Mouse (Mus musculus) kidney, embryonic 16.5 days (tissue): ENCODE measurements around the gene Slc9a4. TPM values are rescaled to one million over a fixed set of nuclear protein-coding genes. Genes with fewer than 3 reads are reported as not detected.

Experiments
- ATAC-seq: fragments of 200-750 bp; cut with Nextera tagmentation; 2 replicates; pipeline ENCODE4 v1.8.0; 2017; ENCODE audit warnings: moderate TSS enrichment; ENCODE audit not compliant: low FRiP score, low TSS enrichment
- H3K27ac ChIP-seq: fragments of 300-500 bp; sonication (generic); 2 replicates; pipeline ENCODE4 v1.5.1; 2014; ENCODE audit warnings: low read length
- H3K27me3 ChIP-seq: fragments of 300-500 bp; sonication (generic); 2 replicates; pipeline ENCODE4 v1.6.1; 2014; ENCODE audit warnings: low read length, control low read depth, mixed read lengths; ENCODE audit not compliant: insufficient read depth
- H3K36me3 ChIP-seq: fragments of 300-500 bp; sonication (generic); 2 replicates; pipeline ENCODE4 v1.6.1; 2014; ENCODE audit warnings: low read length, control low read depth, mixed read lengths; ENCODE audit not compliant: insufficient read depth
- H3K4me1 ChIP-seq: fragments of 300-500 bp; sonication (generic); 2 replicates; pipeline ENCODE4 v1.6.1; 2014; ENCODE audit warnings: low read length, control low read depth, mixed read lengths; ENCODE audit not compliant: insufficient read depth
- H3K4me2 ChIP-seq: fragments of 300-500 bp; sonication (generic); replicated peaks from 2 replicates; pipeline ENCODE4 v1.6.1; 2014; ENCODE audit warnings: low read depth, low read length
- H3K4me3 ChIP-seq: fragments of 300-500 bp; sonication (generic); 2 replicates; pipeline ENCODE4 v1.5.1; 2014; ENCODE audit warnings: mild to moderate bottlenecking, low read length
- H3K9ac ChIP-seq: fragments of 300-500 bp; sonication (generic); replicated peaks from 2 replicates; pipeline ENCODE4 v1.6.1; 2014; ENCODE audit warnings: low read length
- H3K9me3 ChIP-seq: fragments of 300-500 bp; sonication (generic); 2 replicates; pipeline ENCODE4 v1.6.1; 2016; ENCODE audit warnings: low read length, control low read depth
- WGBS: fragments of 180-500 bp; shearing (Covaris S2); extraction: QIAGEN DNeasy Blood & Tissue Kit; methylation state at CpG from one replicate; pipeline ENCODE4 v1.1.7; 2014; 5-methylcytosine and 5-hydroxymethylcytosine counted together
- polyA plus RNA-seq: library from polyadenylated mRNA; unstranded; fragments of >200 nt; fragmentation: Nextera tagmentation; extraction: Ambion mirVana; gene quantifications from 2 replicates; pipeline ENCODE4 v1.2.1, GENCODE M21; 2015

Slc9a4 gene
- polyA plus RNA-seq, 1 experiment from 2014 or later = 0.49 TPM

DNA sequence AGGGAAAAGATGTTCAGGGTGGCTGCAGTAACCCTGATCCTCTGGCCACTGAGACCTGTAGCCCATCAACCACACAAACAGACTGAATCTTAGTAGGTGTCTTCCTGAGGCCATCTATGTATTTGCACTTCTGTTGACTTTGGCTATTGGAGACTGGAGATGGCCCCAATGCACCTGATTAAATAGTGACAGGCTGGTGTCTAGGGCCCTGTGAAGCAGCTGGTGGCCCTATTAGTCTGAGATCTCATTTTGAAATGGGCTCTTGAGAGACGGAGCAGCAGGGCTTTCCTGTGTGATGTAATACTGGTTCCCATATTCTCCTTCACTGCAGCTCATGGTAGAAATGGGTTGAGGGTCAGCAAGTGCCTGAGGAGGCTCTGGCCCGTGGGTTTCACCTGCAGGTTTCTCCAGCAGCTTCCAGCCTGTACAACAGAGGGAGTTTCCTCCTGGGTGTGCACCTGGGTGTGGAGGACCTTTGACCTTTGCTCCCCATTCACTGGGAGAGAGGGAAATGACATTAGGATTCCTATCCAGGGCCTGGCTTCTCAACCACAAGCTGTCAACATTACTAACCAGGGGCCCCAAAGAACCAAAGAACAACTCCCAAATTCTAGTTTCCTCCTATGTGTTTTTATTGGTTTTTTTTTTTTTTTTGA, 52.7 kb downstream of the Slc9a4 start:
- Histone ChIP-seq H3K36me3 (no peaks in the 10 kb centered on the region), H3K9ac (no peak overlapping the region), H3K4me2 (no peak overlapping the region), H3K27ac (no peak overlapping the region), H3K4me1 (peaks cover 18% of the 10 kb centered on the region), H3K9me3 (no peaks in the 10 kb centered on the region), H3K27me3 (no peaks in the 10 kb centered on the region), H3K4me3 (no peak overlapping the region)
- 49% methylated on average over 2 of the region's 2 CpGs for WGBS
- ATAC-seq = 0 out of 2 replicates have a peak, but pooled peaks have one; percentile 12

GRCm38 (mm10) chr1:40634608-40635007, 54.7 kb downstream of the Slc9a4 start:
- WGBS = 67% methylated on average over 4 of the region's 4 CpGs
- H3K4me2 ChIP-seq = no peak overlapping the region
- H3K9me3 ChIP-seq = no peaks in the 10 kb centered on the region
- peaks cover 18% of the 10 kb centered on the region for H3K4me1 ChIP-seq
- no peaks in the 10 kb centered on the region for H3K27me3 ChIP-seq
- peak overlapping the region; percentile 2; the same call in 1 of the 2 replicates for H3K27ac ChIP-seq
- no peaks in the 10 kb centered on the region for H3K36me3 ChIP-seq
- ATAC-seq = no peak
- H3K9ac ChIP-seq = no peak overlapping the region
- H3K4me3 ChIP-seq = no peak overlapping the region

DNA sequence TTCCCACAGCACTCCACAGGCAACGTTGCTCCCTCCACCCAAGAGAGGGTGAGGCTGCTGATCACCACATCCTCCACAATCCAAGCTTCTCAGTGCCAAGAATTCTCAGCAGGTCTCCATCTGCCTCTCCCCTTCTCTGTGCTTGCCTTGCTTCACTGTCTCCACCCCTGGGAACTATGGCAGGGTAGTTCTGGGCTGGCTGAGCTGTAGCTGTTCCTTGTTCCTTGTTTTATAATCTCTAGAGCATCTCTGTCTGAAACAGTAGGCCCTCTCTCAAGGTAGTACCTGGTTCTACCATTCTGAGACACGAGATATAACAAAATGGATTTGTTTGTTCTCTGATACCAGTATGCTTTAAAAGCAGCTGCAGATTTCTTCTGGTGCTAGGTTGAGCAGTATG, 68.4 kb downstream of the Slc9a4 start:
- WGBS = 74% methylated on average over 2 of the region's 2 CpGs
- H3K4me1 ChIP-seq = no peaks in the 10 kb centered on the region
- H3K9ac ChIP-seq = no peak overlapping the region
- no peaks in the 10 kb centered on the region for H3K36me3 ChIP-seq
- no peaks in the 10 kb centered on the region for H3K9me3 ChIP-seq
- H3K27me3 ChIP-seq = no peaks in the 10 kb centered on the region
- no peak for ATAC-seq
- H3K27ac ChIP-seq = no peak overlapping the region
- H3K4me2 ChIP-seq = no peak overlapping the region
- H3K4me3 ChIP-seq = no peak overlapping the region

DNA sequence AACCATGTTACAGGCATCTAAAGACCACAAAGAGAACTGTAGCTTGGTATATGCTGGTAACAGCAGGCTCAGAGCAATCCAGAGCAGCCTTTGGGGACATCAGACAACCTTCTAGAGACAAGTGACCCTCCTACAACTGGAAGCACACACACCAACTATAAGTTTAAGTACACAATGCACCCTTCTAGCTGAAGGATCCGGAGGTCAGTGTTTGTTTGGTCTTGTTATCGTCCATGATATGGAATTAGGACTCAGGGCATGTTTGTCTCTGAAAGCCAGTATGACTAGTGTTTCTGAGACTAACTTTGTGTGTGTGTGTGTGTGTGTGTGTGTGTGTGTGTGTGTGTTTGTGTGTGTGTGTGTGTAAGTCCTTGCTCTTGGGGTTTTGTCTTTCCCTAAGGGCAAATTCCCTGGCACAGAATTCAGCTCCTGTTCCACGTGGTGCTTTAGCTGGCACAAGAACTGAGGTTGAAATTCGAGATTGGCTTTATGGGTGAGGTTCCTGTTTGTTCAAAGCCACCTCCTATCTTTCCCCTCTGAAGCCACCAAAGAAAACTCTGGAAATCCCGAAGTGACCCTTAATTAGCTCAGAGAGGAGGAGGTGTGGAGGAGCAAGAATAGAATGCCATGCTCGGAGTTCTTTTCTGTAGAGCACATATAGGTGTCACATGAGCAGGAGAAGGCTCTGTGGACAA, 71.1 kb downstream of the Slc9a4 start:
- H3K9ac ChIP-seq = no peak overlapping the region
- H3K27me3 ChIP-seq = no peaks in the 10 kb centered on the region
- H3K36me3 ChIP-seq = no peaks in the 10 kb centered on the region
- H3K27ac ChIP-seq = no peak overlapping the region
- no peak overlapping the region for H3K4me3 ChIP-seq
- H3K9me3 ChIP-seq = no peaks in the 10 kb centered on the region
- 43% methylated on average over 6 of the region's 6 CpGs for WGBS
- H3K4me1 ChIP-seq = no peaks in the 10 kb centered on the region
- ATAC-seq = no peak
- H3K4me2 ChIP-seq = no peak overlapping the region

DNA sequence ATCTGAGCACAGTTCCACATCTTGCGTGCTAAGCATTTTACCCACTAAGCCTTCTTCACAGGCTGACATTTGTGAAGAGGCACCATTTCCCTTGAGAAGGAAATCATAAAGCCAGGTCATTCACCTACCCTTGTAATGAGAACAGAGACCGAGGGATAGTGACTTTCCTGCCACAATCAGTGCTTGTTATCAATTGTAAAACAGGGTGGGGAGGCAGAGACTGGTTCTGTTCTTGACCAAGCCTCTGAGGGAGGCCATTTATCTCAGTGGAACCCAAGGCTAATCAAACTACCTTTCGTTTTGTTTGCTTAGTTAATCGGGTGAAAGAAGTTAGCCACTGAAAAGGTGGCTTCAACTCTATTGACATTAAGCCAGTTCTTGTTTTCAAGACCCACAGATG, 77.2 kb downstream of the Slc9a4 start:
- no peak for ATAC-seq
- no peaks in the 10 kb centered on the region for H3K27me3 ChIP-seq

DNA sequence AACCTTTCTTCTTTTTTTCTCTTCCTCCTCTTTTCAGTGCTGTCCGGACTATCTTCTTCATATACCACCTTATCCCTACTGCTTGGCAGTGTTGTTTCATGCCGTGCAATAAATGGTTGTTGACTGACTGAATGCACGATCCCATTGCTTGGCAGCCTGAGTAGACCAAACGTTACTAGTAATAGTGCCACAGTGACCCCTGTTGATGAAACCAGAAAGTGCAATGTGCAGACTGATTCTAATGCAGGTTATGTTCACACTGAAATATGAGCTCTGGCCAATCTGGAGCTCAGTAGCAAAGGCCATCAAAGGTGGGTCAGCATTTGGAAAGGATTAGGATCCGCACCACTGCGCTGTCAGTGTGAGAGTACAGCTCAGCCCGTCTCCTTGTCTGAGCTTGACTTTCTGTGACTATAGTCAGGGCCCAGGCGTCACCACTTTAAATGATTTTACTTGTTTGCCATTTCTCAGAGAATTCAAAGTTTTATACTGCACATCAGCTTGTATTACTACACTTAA, 78.2 kb downstream of the Slc9a4 start:
- no peaks in the 10 kb centered on the region for H3K9me3 ChIP-seq
- H3K4me1 ChIP-seq = peaks cover 24% of the 10 kb centered on the region
- H3K4me2 ChIP-seq = no peak overlapping the region
- ATAC-seq = peak; percentile 80
- H3K27me3 ChIP-seq = no peaks in the 10 kb centered on the region
- no peaks in the 10 kb centered on the region for H3K36me3 ChIP-seq
- no peak overlapping the region for H3K27ac ChIP-seq
- no peak overlapping the region for H3K4me3 ChIP-seq
- no peak overlapping the region for H3K9ac ChIP-seq
- whole genome bisulfite sequencing = 41% methylated on average over 8 of the region's 8 CpGs

More for the DNA sequence above, 77.2 kb downstream of the Slc9a4 start:
- Histone ChIP-seq H3K36me3 (no peaks in the 10 kb centered on the region), H3K4me2 (no peak overlapping the region), H3K4me3 (no peak overlapping the region), H3K4me1 (peaks cover 24% of the 10 kb centered on the region), H3K27ac (no peak overlapping the region), H3K9ac (no peak overlapping the region), H3K9me3 (no peaks in the 10 kb centered on the region)
- 80% methylated on average over 4 of the region's 4 CpGs for WGBS

DNA sequence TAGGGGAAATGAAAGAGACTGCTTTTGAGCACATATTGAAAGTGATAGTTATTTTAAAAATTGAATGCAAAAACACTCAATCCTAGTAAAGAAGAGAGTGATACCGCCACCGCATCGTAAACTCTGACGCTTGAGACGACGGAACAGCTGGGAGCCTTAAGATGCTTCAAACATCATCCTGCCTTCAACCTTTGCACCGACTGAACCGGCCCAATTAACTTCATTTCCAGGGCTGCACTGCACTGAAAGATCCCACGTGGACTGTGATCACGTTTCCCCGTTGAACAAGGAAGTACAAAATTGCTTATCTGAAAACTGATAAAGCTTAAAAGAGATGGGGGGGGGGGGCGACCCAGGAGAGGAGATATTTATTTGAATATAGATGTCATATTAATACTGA, 79.1 kb downstream of the Slc9a4 start:
- Histone ChIP-seq H3K27ac (no peak overlapping the region), H3K9me3 (no peaks in the 10 kb centered on the region), H3K9ac (no peak overlapping the region), H3K4me2 (peak overlapping the region; percentile 44), H3K27me3 (no peaks in the 10 kb centered on the region), H3K36me3 (no peaks in the 10 kb centered on the region), H3K4me1 (peaks cover 24% of the 10 kb centered on the region), H3K4me3 (peak overlapping the region; percentile 17; the same call in 1 of the 2 replicates)
- no peak for ATAC-seq
- 12% methylated on average over 12 of the region's 12 CpGs for WGBS

DNA sequence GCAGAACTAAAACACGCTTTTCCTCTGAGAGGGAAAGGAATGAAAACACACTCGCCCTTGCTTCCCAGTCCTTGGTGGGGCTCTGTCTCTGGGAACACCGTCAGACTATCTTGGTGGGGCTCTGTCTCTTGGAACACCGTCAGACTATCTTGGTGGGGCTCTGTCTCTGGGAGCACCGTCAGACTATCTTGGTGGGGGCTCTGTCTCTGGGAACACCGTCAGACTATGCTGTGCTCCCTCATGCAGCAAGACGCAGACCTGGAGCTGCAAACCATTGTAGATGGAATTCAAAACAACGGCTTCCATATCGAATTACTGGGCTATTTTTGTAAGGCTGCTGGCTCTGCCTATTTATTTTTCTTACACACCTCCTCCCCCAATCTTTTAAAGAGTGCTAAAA, 79.6 kb downstream of the Slc9a4 start:
- peak; percentile 52; the same call in 1 of the 2 replicates for ATAC-seq
- Histone ChIP-seq H3K9me3 (no peaks in the 10 kb centered on the region), H3K4me3 (peak overlapping the region; percentile 17; the same call in 1 of the 2 replicates), H3K36me3 (no peaks in the 10 kb centered on the region), H3K27ac (peak overlapping the region; percentile 23; the same call in 1 of the 2 replicates), H3K27me3 (no peaks in the 10 kb centered on the region), H3K4me2 (peak overlapping the region; percentile 44), H3K9ac (peak overlapping the region; percentile 38; the same call in 1 of the 2 replicates), H3K4me1 (peaks cover 24% of the 10 kb centered on the region)
- 10% methylated on average over 9 of the region's 9 CpGs for WGBS

DNA sequence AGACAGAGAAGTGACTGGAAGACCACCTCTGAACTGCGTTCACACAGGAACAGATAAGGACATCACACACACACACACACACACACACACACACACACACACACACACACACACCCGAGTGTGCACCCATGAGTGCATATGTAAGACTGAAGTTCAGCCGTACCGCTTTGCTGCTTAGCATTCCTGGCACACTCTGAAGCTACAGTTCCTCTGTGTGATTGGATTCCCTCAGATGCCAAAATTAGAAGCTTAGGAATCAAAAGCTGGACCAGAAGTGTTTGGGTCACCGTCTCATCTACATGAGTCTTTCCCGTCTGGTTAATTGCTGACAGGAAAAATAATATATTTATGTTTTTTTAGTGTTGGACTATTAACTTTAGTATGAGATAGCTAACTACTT, 81.0 kb downstream of the Slc9a4 start:
- ATAC-seq = no peak
- no peaks in the 10 kb centered on the region for H3K9me3 ChIP-seq
- H3K4me1 ChIP-seq = peaks cover 24% of the 10 kb centered on the region
- H3K27ac ChIP-seq = no peak overlapping the region
- no peak overlapping the region for H3K9ac ChIP-seq
- 64% methylated on average over 6 of the region's 6 CpGs for WGBS
- H3K36me3 ChIP-seq = no peaks in the 10 kb centered on the region
- H3K4me2 ChIP-seq = no peak overlapping the region
- no peak overlapping the region for H3K4me3 ChIP-seq
- H3K27me3 ChIP-seq = no peaks in the 10 kb centered on the region
